Mouse (Mus musculus) E14TG2a.4 (cell line): Measurements from ENCODE around the gene Extl2.

Source experiments
- CTCF ChIP-seq: conservative IDR thresholded peaks from 2 replicates; pipeline ENCODE4 v1.5.1; 2014; ENCODE audit warnings: low read length
- POU5F1 ChIP-seq: IDR thresholded peaks from 2 replicates; pipeline ENCODE4 v1.6.1; 2014; ENCODE audit warnings: low read length, borderline replicate concordance

DNA sequence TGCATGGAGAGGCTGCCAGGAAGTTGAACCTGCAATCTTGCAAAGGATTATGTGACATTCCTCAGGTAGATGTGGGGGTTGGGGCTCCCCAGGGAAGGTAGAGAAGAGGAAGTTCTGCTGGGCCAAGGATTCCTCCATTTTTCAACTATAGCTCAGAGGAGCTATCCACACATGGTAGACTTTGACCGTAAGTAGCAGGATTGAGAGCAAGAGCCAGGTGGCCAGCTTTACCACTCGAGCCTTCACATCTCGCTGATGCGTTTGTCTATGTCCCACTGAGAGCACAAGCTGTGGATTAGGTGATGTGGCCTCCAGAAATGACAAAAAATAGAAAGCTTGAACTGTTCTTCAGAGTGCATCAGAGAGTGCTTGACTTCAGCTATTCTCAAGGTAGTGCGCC is 11.9 kb downstream of the Extl2 start:
- no peak for TF ChIP-seq CTCF
- no peak for TF ChIP-seq POU5F1
